Mouse (Mus musculus): ENCODE data around the gene Tmem47.

Tmem47 gene
- long read RNA-seq, experiment 1, full-length matches to known transcripts, result 20 of 21 reads
- long read RNA-seq, experiment 1, partial matches to known transcripts, result 0 of 21 reads
- long read RNA-seq, experiment 1, other reads (novel, unspliced or antisense), result 1 of 21 reads
- long read RNA-seq, experiment 2, full-length matches to known transcripts, result 26 of 28 reads
- long read RNA-seq, experiment 2, partial matches to known transcripts, result 0 of 28 reads
- long read RNA-seq, experiment 2, other reads (novel, unspliced or antisense), result 2 of 28 reads

DNA sequence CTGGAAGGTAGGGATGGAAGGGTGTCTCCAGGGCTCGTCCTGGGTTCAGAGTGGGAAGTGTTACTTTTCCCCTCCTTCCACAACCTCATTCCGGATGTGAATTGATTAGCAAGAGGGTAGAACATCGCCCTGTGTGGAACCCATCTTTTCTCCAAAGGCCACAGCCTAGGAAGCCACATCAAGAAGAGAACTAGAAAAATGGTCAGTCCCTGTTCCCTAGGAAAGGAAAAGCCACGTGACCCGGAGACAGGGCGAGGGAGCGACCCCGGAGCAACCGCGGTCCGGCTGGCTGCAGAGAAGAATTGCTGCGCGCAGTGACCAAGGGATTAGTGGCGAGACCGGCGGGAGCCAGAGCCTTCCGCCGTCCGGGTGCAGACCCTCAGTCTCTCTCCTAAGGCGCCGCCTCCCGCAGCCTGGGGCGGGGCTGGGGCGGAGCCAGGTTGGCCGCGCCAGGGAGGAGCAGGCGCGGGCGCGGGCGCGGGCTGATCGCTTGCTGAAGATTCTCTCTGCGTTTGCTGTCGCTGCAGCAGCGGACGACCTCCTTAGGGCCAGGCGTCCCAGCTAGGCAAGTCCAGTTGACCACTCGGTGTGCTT lies at the start of gene Tmem47:
Gene Tmem47, plus strand, starts transcription at position 489 of the 594 bp plus-strand sequence.
- intact Hi-C loops (cut with DNase I), result no loop called here

DNA sequence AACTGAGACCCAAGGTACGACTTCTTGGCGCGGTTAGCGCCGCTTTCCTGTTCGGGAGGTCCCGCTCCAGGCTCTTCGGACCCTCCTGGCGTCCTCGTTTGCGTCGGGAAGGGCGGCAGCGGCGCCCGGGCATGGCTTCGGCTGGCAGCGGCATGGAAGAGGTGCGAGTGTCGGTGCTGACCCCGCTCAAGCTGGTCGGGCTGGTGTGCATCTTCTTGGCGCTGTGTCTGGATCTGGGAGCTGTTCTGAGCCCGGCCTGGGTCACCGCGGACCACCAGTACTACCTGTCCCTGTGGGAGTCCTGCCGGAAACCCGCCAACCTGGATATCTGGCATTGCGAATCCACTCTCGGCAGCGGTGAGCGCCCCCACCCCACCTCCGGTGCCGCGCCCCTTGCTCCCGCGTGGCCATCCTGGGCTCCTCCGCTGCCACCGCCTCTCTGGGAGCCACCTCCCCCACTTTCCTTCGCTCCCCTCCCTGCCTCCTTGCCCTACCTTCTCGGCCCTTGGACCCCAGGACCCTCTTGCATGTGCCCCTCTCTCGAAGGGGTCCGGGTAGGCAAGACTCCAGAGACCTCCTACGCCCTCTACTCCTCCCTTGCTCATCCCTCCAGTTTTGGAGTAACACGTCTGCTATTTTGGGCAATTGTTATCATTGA lies 435 bp downstream of the Tmem47 start:
- intact Hi-C loops (cut with DNase I), result no loop called here

DNA sequence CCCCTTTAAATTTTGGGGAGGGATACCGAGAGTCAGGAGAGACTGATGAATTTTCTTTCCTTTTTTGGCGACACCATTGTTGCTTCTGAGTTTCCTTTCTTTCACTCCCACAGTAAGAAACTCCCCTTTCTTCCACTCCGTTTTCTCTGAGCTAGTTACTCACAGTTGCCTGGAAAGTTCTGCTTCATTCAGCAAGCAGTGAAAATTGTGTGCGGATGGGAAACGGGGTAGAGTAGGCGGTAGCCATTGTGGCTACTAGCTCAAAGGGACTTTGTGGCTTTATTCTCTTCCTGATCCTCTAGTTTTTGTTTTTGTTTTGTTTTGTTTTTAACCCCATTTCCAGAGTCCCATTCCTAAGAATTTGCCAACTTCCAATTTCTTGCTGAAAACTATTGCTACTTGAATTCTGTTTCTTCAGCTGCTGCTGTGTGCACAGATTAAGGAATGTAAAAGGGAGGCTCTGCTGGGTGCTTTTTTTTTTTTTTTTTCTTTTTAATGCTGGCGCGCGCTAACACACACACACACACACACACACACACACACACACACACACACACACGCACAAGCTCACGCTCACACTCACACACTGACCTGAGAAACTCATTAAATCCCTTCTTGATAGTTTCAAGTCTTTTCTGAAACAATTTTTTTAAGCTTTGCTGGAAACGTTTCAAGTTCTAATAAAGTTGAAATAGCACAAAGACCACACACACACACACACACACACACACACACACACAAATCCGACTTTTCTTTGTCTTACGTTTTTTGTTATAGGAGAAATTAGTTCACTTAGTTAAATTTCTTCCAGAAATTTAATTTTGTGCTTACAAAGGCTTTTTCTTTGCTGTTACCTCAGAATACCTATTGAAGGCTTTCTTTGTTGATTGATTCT lies 1.5 kb downstream of the Tmem47 start:
- intact Hi-C loops (cut with DNase I), result no loop called here

DNA sequence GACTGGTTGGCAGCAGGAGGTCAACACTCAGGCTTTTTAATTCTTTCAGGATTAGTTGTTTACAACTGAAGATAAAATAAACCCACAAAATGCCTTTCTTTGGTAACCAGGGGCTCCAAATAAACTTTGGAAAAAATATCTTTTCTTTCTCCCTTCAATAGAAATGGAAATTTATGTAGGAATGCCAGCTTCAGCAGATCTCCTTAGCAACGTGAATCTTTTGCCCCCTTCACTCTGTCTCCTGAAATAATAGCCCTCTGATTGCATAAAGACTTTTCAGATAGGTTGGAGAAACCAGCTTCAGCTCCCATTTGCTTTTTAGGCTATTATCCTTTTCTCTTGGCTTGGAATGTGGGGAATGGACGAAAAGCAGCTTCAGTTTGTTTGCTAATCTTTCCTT lies 2.2 kb downstream of the Tmem47 start:
- intact Hi-C loops (cut with DNase I), result no loop called here

DNA sequence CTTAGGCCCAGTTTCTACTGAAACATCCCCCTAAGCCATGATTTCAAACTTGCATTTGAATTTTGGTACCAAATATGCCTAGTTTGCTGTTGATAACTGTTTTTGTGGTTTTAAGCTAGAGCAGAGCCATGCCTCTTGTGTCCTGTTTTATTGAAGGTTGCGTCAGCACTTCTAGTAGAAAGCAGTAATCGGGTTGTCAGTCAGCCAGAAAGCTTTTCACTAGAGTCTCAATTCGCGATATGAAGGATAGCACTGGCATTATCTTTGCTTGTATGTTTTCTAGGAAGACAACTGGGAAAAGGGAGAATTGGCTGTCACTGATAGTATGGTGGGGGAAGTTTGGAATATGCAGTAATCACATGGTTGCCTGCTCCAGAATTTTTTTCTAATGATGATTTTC lies 3.3 kb downstream of the Tmem47 start:
- intact Hi-C loops (cut with DNase I), result no loop called here

DNA sequence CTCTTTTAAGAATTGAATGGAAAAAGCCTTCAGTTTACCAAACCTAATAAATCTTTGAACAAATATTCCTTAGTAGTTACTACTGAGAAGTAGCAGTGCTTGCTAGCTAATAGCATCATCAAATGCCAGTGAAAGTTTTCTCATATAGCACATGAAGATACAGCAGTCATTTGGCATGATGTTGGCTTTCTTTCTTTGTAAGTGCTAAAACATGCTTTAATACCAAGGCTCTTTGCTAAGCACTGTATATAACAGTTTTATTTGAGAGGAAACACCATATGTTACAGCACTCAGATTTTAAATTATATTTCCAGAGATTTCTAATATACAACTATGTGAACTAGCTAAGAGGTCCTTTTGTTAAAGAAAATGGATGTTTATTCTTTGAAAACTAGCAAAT lies 8.0 kb downstream of the Tmem47 start:
- intact Hi-C loops (cut with DNase I), result no loop called here

DNA sequence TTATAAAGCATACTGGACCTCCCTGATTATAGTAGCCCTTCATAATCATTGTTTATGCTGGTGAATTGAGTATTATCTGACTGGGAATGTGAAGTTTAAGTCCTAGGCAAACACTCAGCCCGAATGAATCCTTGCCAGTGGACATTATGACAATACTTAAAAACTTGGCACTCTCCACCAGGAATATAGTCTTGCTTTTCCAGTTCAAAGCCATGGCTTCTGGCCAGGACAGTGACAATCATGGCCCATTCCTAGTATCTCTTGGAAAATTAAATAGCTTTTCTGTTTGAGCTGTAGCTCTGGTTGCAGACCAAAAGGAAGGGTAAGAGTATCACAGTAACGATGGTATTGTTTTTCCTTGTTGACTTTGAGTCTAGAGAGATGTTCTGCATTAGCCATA lies 10.5 kb downstream of the Tmem47 start:
- intact Hi-C loops (cut with DNase I), result no loop called here

DNA sequence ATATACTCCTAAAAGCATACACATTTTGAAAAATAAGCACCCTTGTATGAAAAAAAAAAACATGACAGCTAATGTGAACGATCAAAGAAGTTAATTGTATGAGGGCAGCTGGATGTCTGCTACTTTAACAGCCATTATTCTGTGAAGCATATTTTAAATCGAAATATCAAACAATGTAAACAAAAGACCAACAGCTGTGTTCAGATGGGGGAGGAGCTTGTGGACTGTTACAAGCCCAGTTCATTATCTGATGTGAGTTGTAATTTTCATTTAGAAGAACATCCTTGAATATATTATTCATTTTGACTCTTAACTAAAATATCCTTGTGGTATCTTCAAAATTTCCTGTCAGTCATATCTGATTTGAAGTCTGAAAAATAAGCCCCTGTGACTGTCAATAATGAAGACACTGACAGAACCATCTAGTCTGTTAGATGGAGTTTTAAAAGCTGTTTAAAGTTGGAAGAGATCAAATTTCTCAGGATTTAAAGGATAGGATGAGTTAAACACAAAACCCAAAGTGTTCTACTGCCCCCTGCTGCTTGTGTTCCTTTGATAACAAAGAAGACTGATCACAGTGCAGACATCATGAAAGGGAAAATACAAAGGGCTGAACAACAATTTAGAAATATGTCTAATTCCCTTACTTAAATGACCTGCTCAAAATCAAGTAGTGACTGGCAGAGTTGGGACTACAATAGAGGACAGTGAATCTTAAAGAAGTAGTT lies 14.7 kb downstream of the Tmem47 start:
- intact Hi-C loops (cut with DNase I), result no loop called here

DNA sequence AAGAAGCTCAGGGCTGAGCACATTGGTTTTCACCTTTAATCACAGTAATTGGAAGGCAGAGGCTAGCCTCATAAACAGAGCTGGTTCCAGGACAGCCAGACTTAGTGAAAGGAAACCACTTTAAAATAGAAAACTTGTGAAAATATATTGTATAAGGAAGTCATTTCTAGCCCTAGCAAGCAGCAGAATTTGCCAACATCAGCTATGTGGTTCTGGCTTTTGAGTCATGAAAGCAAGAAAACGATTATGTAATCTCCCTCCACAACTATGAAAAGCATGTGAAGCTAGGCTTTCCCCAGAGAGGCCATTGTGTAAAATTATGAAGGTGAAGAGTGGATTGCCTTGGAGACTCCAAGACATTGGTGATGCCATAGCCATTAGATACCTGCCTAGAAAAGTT lies 76.9 kb downstream of the Tmem47 start:
- intact Hi-C loops (cut with DNase I), result no loop called here

Data from adrenal gland (tissue).